Mouse (Mus musculus) forebrain, embryonic 15.5 days (tissue): ENCODE measurements around the gene Tamm41. TPM values are rescaled to one million over a fixed set of nuclear protein-coding genes. Genes with fewer than 3 reads are reported as not detected.

Experiments
- ATAC-seq: fragments of 200-750 bp; cut with Nextera tagmentation; replicated peaks from 2 replicates; pipeline ENCODE4 v1.8.0; 2017; ENCODE audit warnings: mild to moderate bottlenecking, moderate TSS enrichment, moderate library complexity
- H3K27ac ChIP-seq: fragments of 300-500 bp; sonication (generic); replicated peaks from 2 replicates; pipeline ENCODE4 v1.5.1; 2015; ENCODE audit warnings: mild to moderate bottlenecking, inconsistent platforms
- H3K27me3 ChIP-seq: fragments of 300-500 bp; sonication (generic); 2 replicates; pipeline ENCODE4 v1.6.1; 2015; ENCODE audit warnings: inconsistent platforms
- H3K36me3 ChIP-seq: fragments of 300-500 bp; sonication (generic); 2 replicates; pipeline ENCODE4 v1.6.1; 2015; ENCODE audit warnings: mild to moderate bottlenecking, inconsistent platforms
- H3K4me1 ChIP-seq: fragments of 300-500 bp; sonication (generic); 2 replicates; pipeline ENCODE4 v1.6.1; 2015; ENCODE audit warnings: inconsistent platforms
- H3K4me2 ChIP-seq: fragments of 300-500 bp; sonication (generic); replicated peaks from 2 replicates; pipeline ENCODE4 v1.6.1; 2015; ENCODE audit warnings: mild to moderate bottlenecking, inconsistent platforms
- H3K4me3 ChIP-seq: fragments of 300-500 bp; sonication (generic); 2 replicates; pipeline ENCODE4 v1.5.1; 2015; ENCODE audit warnings: mild to moderate bottlenecking, inconsistent platforms
- H3K9ac ChIP-seq: fragments of 300-500 bp; sonication (generic); replicated peaks from 2 replicates; pipeline ENCODE4 v1.6.1; 2015; ENCODE audit warnings: mild to moderate bottlenecking, inconsistent platforms
- H3K9me3 ChIP-seq: fragments of 300-500 bp; sonication (generic); 2 replicates; pipeline ENCODE4 v1.6.1; 2016; ENCODE audit warnings: inconsistent platforms
- WGBS: fragments of 180-500 bp; shearing (Covaris S2); methylation state at CpG from one replicate; pipeline ENCODE4 v1.1.7; 2015; ENCODE audit warnings: mixed read lengths; 5-methylcytosine and 5-hydroxymethylcytosine counted together
- polyA plus RNA-seq: library from polyadenylated mRNA; unstranded; fragments of >200 nt; fragmentation: Nextera tagmentation; extraction: Ambion mirVana; gene quantifications from 2 replicates; pipeline ENCODE4 v1.2.1, GENCODE M21; 2015

Gene Tamm41
- polyA plus RNA-seq, 1 experiment from 2014 or later: 61.2 TPM

GRCm38 (mm10) chr6:115013574-115013973 lies 24.1 kb downstream of the Tamm41 start:
- Histone ChIP-seq H3K4me1 (no peaks in the 10 kb centered on the region), H3K4me2 (no peak overlapping the region), H3K27ac (no peak overlapping the region), H3K4me3 (no peak overlapping the region), H3K27me3 (no peaks in the 10 kb centered on the region), H3K9me3 (no peaks in the 10 kb centered on the region), H3K9ac (no peak overlapping the region), H3K36me3 (peaks cover 15% of the 10 kb centered on the region)
- ATAC-seq: no peak
- WGBS: 95% methylated on average over 4 of the region's 4 CpGs

DNA sequence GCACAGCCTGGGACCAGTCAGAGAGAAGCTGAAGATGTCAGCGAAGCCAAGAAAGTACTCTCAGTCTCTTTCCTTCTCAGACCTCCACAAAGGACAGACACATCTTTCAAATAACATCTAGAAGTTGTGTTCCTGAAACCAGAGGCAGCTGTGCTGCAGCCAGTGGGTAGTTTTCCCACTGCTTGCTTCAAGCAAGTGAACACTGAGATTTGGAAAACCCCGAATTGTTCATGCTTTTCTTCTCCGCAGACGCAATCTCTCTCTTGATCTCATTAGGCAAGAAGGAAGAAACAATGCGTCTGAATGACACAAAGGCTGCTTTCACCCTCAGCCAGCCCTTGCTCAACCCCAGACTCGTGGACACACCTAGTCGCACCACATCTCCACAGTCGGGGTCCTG lies 25.9 kb downstream of the Tamm41 start:
- WGBS: 66% methylated on average over 8 of the region's 8 CpGs

DNA sequence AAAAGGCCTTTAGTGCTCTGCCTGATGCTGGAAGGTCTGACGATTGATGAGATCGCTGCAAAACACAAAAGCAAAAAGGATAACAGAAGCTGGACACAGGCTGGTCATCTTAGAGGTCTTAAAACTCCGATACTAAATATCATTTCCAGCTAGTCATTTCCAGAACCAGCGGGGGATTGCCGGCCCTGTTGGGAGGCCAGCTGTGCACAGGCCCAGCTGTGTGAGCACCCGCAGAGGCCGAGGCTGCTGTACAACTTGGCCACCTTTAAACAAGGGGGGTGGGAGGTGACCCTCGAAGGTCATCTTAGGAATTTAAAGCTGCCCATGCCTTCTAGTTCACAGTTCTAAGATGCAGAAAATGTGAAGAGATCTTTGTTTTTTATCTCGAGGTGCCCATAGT lies 26.9 kb downstream of the Tamm41 start:
- Histone ChIP-seq H3K27me3 (no peaks in the 10 kb centered on the region), H3K9ac (no peak overlapping the region), H3K4me3 (no peak overlapping the region), H3K4me1 (no peaks in the 10 kb centered on the region; the same call in 1 of the 2 replicates), H3K27ac (no peak overlapping the region), H3K36me3 (peaks cover 3% of the 10 kb centered on the region), H3K9me3 (no peaks in the 10 kb centered on the region), H3K4me2 (no peak overlapping the region)
- 86% methylated on average over 9 of the region's 9 CpGs for WGBS
- ATAC-seq: no peak

More for the DNA sequence above, 25.9 kb downstream of the Tamm41 start:
- no peaks in the 10 kb centered on the region; the same call in 1 of the 2 replicates for H3K4me1 ChIP-seq
- H3K9me3 ChIP-seq: no peaks in the 10 kb centered on the region
- no peak overlapping the region for H3K4me3 ChIP-seq
- ATAC-seq: no peak
- peaks cover 6% of the 10 kb centered on the region for H3K36me3 ChIP-seq
- H3K27ac ChIP-seq: no peak overlapping the region
- H3K9ac ChIP-seq: no peak overlapping the region
- H3K4me2 ChIP-seq: no peak overlapping the region
- H3K27me3 ChIP-seq: no peaks in the 10 kb centered on the region

DNA sequence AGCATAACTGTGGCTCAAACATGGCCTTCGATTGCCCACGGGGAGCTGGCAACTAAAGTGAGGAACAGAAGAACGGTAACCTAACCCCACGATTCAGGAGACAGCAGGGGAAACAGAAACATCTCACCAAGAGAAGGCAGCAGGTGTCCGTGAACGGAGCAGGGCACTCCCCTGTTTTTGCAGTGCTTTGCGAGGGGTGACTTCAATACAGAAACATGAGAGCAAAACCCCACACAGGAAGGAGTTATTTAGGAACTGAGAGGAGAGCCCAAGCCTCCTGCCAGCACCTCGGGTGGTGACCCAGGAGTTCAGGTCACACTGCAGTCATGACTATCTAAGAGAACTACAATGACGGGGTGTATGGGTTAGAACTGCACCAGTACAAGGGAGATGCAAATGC lies 27.4 kb downstream of the Tamm41 start:
- Histone ChIP-seq H3K27ac (no peak overlapping the region), H3K36me3 (peaks cover 3% of the 10 kb centered on the region), H3K9me3 (no peaks in the 10 kb centered on the region), H3K27me3 (no peaks in the 10 kb centered on the region), H3K4me3 (no peak overlapping the region), H3K4me1 (no peaks in the 10 kb centered on the region; the same call in 1 of the 2 replicates), H3K4me2 (no peak overlapping the region), H3K9ac (no peak overlapping the region)
- ATAC-seq: no peak
- 89% methylated on average over 9 of the region's 9 CpGs for WGBS

DNA sequence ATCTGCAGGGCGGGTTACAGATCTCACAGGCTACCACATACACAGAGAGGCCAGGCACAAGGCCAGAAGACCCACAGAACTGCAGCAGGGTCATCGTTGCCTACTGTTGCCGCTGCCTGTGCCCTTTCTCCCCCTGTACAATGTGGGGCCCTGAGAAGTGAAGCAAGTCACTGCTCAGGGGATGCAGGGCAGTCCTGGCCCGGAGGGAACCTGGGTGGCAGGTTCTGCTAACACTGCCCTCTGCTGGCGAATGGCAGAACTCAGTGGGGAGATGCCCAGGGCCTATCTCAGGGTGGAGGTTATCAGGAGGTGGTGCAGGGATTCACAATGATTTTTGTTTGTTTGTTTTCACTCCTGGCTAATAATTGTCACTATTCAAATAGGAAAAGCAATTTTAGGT lies 29.9 kb downstream of the Tamm41 start:
- no peaks in the 10 kb centered on the region; the same call in 1 of the 2 replicates for H3K4me1 ChIP-seq
- H3K27me3 ChIP-seq: no peaks in the 10 kb centered on the region
- peaks cover 3% of the 10 kb centered on the region for H3K36me3 ChIP-seq
- H3K4me2 ChIP-seq: no peak overlapping the region
- 27% methylated on average over 5 of the region's 5 CpGs for WGBS
- H3K9ac ChIP-seq: no peak overlapping the region
- H3K27ac ChIP-seq: no peak overlapping the region
- H3K9me3 ChIP-seq: no peaks in the 10 kb centered on the region
- peak; percentile 74 for ATAC-seq
- H3K4me3 ChIP-seq: no peak overlapping the region

GRCm38 (mm10) chr6:115006948-115007347 lies 30.7 kb downstream of the Tamm41 start:
- no peak overlapping the region for H3K4me2 ChIP-seq
- H3K36me3 ChIP-seq: peaks cover 3% of the 10 kb centered on the region
- H3K27me3 ChIP-seq: no peaks in the 10 kb centered on the region
- H3K9me3 ChIP-seq: no peaks in the 10 kb centered on the region
- WGBS: 55% methylated on average over 6 of the region's 6 CpGs
- H3K4me1 ChIP-seq: no peaks in the 10 kb centered on the region; the same call in 1 of the 2 replicates
- no peak for ATAC-seq
- no peak overlapping the region for H3K4me3 ChIP-seq
- no peak overlapping the region for H3K27ac ChIP-seq
- no peak overlapping the region for H3K9ac ChIP-seq

DNA sequence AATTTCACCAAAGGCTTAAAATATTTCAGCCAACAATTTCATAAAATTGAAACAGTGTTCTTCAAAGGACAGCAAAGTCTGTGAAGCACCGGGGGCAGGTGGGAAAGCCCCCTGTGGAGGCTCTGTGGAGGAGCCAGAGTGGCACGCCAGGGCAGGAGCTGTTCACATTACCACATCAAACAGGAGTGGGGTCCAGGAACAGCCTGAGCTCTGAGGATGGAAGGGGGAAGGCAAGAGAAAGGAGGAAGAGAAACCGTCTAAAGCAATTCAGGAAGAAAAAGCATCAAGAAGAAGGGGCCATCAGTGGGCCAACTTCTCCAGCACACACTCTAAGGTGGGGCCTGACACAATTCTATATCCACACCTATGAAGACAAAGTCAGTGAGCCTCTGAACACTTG lies 31.6 kb downstream of the Tamm41 start:
- no peak overlapping the region for H3K4me3 ChIP-seq
- H3K27me3 ChIP-seq: no peaks in the 10 kb centered on the region
- 67% methylated on average over 3 of the region's 3 CpGs for WGBS
- H3K27ac ChIP-seq: no peak overlapping the region
- H3K4me1 ChIP-seq: no peaks in the 10 kb centered on the region; the same call in 1 of the 2 replicates
- no peak overlapping the region for H3K9ac ChIP-seq
- peaks cover 3% of the 10 kb centered on the region for H3K36me3 ChIP-seq
- no peak for ATAC-seq
- H3K9me3 ChIP-seq: no peaks in the 10 kb centered on the region
- H3K4me2 ChIP-seq: no peak overlapping the region

DNA sequence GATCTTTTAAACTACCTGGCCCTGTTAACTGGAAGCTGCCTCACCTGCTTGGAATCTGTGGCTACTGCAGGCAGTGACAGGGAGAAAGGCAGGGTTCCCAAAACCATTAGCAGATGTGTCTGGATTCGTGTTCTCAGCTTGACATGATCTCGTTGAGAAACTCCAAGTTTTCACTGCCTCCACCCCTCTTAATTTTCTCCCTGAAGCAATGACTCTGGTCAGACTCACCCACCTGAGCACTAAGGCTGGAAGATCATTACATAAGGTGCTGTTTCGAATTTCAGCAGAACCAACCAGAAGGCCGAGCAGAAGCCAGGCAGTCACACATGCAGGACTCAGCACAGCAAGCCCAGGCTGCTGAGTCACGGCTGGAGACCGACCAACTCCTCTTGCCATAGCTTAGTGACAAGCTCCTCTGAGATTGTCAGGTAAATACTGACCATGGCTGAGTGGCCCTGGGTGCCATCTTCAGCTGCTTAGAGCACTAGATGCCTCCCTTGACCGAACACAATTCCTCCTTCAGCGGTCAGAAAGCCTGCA lies 32.3 kb downstream of the Tamm41 start:
- Histone ChIP-seq H3K4me3 (no peak overlapping the region), H3K9me3 (no peaks in the 10 kb centered on the region), H3K27me3 (no peaks in the 10 kb centered on the region), H3K9ac (no peak overlapping the region), H3K36me3 (peaks cover 2% of the 10 kb centered on the region), H3K4me1 (no peaks in the 10 kb centered on the region; the same call in 1 of the 2 replicates), H3K4me2 (no peak overlapping the region), H3K27ac (no peak overlapping the region)
- ATAC-seq: no peak
- 91% methylated on average over 8 of the region's 8 CpGs for WGBS

- ATAC-seq: no peak
These were observed 33.0 kb downstream of the Tamm41 start for GRCm38 (mm10) chr6:115004636-115005035.

DNA sequence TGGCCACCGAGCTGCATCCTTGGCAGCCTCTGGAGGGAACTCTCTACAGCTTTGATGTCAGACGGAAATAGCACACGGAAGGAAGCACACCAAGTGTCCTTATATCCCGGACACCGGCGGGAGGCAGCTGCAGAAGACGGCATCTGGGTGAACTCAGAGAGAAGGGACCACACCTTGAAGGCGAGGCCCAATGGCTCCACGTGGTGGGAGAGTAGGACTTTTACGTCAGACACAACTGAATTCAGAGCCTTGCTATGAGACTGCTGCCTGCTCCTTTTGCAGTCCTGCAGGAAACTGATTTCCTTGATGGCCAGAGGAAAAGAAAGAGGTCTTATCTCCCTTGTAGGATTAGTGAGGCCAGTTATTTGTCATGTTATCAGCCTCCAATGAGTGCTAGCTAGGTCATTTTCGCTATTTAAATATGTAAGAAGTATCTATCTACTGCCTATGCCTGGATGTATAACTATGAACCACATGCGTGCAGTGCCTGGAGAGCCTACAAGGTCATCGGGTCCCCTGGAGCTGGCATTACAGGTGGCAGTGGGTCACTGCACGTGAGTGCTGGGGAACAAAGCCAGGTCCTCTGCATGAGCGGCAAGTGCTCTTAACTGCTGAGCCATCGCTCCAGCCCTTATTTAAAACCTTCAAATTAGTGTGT lies 39.2 kb downstream of the Tamm41 start:
- 91% methylated on average over 16 of the region's 16 CpGs for WGBS

More at GRCm38 (mm10) chr6:115004636-115005035, 33.0 kb downstream of the Tamm41 start:
- Histone ChIP-seq H3K27ac (no peak overlapping the region), H3K27me3 (no peaks in the 10 kb centered on the region), H3K36me3 (no peaks in the 10 kb centered on the region), H3K4me2 (no peak overlapping the region), H3K9ac (no peak overlapping the region), H3K9me3 (no peaks in the 10 kb centered on the region), H3K4me1 (no peaks in the 10 kb centered on the region; the same call in 1 of the 2 replicates), H3K4me3 (no peak overlapping the region)
- 78% methylated on average over 8 of the region's 8 CpGs for WGBS

DNA sequence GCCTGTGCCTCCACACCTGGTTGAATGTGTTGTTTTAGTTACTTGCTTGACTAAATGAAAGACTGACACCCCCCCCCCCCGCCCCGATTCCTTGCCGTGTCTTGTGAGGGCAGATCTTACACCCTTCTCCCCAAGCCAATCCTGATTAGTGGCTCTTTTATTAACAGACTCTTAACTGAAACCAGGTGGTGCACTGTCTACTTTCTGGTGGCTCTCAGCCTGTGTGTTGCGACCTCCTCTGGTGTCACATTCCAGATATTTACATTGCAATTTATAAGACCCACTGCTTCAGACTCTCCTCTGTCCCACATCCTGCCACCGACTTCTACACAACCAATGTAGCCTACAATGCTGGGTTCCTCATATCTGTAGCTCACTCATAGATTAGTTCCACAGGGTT lies 40.2 kb downstream of the Tamm41 start:
- no peak for ATAC-seq
- Histone ChIP-seq H3K36me3 (no peaks in the 10 kb centered on the region), H3K4me1 (no peaks in the 10 kb centered on the region), H3K9me3 (no peaks in the 10 kb centered on the region), H3K4me2 (no peak overlapping the region), H3K27ac (no peak overlapping the region), H3K9ac (no peak overlapping the region), H3K4me3 (no peak overlapping the region), H3K27me3 (no peaks in the 10 kb centered on the region)
- 92% methylated on average over 5 of the region's 5 CpGs for WGBS

More for the DNA sequence above, 39.2 kb downstream of the Tamm41 start:
- Histone ChIP-seq H3K9me3 (no peaks in the 10 kb centered on the region), H3K4me1 (no peaks in the 10 kb centered on the region), H3K9ac (no peak overlapping the region), H3K4me2 (no peak overlapping the region), H3K36me3 (no peaks in the 10 kb centered on the region), H3K27ac (no peak overlapping the region), H3K27me3 (no peaks in the 10 kb centered on the region), H3K4me3 (no peak overlapping the region)
- ATAC-seq: no peak

GRCm38 (mm10) chr6:114996910-114997309 lies 40.8 kb downstream of the Tamm41 start:
- H3K27ac ChIP-seq: no peak overlapping the region
- H3K4me2 ChIP-seq: no peak overlapping the region
- no peak overlapping the region for H3K9ac ChIP-seq
- ATAC-seq: no peak
- H3K27me3 ChIP-seq: no peaks in the 10 kb centered on the region
- no peaks in the 10 kb centered on the region for H3K9me3 ChIP-seq
- WGBS: 70% methylated on average over 5 of the region's 5 CpGs
- H3K36me3 ChIP-seq: no peaks in the 10 kb centered on the region
- no peaks in the 10 kb centered on the region for H3K4me1 ChIP-seq
- H3K4me3 ChIP-seq: no peak overlapping the region

DNA sequence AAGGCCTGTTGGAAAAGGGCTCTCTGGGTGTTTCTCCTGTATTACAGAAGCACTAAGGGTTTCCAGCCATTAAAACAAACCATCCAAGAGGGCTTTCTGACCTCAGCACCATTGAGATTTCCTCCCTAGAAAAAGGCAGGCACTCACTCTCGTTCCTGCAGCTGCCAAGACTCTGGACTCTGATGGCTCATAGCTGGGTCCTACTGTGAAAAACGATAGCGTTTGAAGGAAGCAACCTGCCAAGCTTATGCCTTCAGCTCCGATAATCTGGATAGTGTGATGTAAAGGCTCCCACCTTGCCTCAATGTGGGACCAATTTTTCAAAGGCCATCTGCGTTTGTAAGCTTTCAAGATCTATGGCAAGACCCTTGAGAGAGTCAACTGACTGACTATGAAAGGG lies 43.6 kb downstream of the Tamm41 start:
- Histone ChIP-seq H3K27ac (no peak overlapping the region), H3K9ac (no peak overlapping the region), H3K4me2 (no peak overlapping the region), H3K4me3 (no peak overlapping the region), H3K27me3 (no peaks in the 10 kb centered on the region), H3K9me3 (no peaks in the 10 kb centered on the region), H3K36me3 (no peaks in the 10 kb centered on the region), H3K4me1 (no peaks in the 10 kb centered on the region)
- ATAC-seq: no peak
- WGBS: 82% methylated on average over 5 of the region's 5 CpGs
